Mouse (Mus musculus): ENCODE data around the gene Rbm33.

Rbm33 gene

DNA sequence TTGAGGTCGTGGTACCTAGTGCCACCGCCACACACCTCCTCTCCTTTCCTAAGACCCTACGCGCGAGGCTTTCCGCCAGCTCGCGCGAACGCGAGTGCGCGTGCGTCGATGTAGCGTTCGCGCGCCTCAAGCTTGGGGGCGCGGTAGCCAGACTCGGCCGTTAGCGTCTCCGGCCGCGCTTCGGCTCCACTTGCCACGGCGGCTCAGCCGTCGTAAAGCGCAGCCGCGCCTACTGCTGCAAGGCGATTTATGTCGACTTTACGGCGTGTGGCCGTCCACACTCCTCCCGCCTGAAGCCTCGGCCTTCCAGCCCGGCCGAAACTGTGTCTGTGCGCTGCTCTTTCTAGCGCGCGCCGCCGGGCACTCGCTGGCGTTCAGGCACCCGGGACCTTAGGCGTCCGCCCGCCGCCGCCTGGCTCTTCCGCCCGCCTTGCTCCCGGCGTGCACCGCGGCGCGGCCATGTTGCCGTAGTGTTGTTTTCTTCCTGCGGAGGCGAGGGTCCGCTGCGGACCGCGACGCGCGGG is at the start of gene Rbm33:
Gene Rbm33 (plus strand): TSS at position 400 of the 524 bp plus-strand sequence.
- DNase-seq: peak; percentile 90

DNA sequence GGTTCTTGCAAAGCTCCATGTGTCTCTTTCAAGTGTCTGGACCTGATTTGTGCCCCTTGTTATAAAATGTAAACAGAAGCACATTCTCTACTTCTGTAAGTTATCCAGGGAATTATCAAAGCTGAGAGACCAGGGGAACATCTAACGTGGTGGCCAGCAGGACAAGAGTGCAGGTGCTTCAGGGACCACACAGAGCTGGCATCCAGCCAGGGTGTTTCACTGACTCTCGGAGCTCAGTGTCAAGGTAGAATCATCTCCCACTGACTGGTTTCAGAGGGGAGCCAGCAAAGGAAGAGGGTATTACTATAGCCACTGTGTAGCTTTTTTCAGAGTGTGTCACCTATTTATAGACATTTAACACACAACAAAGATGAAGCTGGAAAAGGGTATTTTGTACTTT is 49.3 kb upstream of the Rbm33 start:
- DNase-seq: no peak

DNA sequence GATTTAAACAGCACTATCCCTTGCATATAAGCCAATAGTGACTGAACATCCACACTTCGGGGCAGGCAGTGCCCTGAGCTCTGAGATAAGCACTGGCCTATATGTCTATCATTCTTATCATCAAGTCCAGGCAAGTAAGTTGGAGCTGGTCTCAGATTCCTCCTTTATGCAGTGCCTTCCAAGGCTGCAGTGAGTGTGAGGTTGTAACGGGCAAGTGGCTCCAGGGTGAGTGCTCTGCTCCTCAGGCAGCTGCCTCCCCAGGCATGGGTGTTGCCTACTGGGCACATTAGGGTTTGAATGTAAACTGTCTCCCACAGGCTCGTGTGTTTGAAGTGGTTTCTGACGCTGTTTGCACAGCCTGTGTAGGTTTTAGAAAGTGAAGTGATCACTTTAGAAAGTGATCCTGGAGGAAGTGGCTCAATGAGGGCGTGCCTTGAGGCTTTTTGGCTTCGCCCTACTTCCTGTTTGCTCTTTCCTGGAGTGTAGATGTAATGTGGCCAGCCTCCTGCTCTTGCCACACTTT is 47.4 kb upstream of the Rbm33 start:
- no peak for DNase-seq

DNA sequence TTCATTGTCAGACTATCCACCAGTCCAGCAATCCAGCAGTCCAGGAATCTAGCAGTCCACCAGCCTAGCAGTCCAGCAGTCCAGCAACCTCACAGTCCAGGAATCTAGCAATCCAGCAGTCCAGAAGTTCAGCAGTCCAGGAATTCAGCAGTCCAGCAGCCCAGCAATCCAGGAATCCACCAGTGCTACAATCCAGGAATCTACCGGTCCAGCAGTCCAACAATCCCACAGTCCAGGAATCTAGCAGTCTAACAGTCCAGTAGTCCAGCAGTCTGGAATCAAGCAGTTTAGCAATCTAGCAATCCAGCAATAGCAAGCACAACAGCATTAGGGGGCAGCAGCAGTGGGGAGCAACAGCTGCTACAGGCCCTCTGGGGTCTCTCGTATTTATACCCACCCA is 44.1 kb upstream of the Rbm33 start:
- DNase-seq: no peak

DNA sequence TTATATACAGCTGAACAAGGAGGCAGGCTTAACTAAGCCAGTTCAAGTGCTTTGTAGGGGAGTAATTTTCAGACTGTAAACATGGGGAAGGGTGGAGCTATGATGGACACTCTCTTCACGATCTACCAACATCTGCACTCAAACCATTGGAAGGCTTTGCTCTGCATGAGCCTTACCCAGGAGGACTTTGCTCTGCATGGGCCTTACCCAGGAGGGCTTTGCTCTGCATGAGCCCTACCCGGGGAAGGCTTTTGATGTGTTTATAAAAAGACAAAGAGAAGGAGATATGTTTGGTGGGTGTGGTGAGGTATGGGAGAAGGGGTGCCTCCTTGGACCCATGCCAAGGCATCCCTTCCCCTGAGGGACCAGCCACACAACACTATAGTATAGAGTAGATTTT is 39.6 kb upstream of the Rbm33 start:
- no peak for DNase-seq

DNA sequence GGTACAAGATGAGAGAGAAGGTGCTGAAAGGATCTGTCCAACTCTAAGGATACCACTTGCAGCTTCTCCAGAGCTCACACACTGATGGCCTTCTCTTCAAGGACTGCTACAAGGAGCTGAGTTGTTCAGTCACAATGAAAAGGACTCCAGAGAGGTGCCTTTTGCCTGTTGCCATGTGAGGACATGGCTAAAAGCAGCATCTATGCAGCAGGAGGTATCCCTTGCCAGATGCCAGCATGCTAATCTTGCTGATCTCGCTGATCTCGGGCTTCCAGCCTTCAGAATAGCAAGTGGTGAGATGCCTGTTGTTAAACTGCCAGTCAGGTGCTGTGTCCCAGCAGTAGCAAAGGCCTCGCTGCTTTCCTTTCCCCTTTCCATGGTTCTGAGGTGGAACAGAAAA is 27.8 kb upstream of the Rbm33 start:
- DNase-seq: peak; percentile 74

DNA sequence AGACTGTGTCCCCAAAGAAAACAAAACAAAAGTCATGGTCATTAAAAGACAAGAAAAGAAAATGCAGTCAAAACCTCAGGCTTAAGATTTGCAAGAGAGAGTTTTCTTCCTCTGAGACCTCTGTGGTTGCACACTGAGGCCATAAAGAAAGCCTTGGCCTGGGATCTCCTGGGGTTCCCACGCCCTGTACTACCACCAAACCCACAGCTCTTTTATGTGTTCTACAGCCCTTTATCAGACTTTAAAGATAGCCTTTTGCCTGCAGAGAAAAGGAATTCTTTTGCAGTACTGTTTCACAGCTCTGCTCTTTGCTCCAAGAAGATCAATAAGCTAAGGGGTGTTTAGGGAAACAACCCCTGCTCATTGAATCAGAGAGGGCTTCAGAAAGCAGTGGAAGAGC is 26.3 kb upstream of the Rbm33 start:
- DNase-seq: no peak

DNA sequence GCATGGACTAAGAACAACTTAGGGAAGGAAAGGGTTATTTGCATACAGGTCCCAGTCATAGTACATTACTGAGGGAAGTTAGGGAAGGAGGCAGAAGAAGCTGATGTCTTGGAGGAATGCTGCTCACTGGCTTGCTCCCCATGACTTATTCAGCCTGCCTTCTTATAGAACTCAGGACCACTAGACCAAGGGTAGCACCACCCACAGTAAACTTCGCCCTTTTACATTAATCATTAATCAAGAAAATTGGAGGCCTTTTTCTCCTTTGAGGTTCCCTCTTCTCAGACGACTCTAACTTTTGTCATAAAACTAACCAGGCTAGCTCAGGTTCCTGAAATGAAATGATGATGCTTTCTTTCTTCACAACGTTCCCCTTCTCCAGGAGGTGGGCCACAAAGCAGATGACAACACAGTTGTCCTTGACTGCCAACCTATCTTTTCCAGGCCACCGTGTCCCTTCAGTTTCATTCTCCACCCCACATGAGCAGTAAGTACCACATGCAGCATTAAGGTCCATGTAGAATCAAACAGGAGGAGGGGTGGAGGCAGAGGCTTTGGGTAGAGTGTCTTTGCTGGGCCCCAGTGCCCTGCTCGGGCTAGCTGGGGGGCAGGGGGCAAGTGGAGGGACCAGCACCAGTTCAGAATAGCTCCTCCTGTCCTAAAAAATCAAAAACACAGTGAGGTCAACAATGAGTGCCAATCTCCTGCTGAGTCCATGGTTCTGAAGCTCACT is 25.6 kb upstream of the Rbm33 start:
- no peak for DNase-seq

DNA sequence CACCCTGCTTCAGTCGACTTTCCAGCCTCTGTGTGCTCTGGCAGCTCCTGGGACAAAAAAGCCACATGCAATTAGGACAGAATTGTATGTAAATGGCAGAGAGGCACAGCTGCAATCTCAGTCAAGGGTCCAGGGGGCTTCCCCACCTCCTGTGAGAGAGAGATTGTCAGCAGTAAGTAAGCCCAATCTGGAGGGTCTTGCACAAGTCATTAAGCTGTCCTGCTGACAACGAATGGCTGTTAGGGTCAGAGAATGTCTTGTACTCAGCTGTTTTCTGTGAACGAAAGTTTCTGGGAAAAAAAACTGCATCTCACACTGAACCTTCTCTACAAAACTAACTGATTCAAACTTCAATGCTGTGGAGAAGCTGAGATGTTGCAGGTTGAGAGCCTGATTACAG is 24.6 kb upstream of the Rbm33 start:
- DNase-seq: no peak

DNA sequence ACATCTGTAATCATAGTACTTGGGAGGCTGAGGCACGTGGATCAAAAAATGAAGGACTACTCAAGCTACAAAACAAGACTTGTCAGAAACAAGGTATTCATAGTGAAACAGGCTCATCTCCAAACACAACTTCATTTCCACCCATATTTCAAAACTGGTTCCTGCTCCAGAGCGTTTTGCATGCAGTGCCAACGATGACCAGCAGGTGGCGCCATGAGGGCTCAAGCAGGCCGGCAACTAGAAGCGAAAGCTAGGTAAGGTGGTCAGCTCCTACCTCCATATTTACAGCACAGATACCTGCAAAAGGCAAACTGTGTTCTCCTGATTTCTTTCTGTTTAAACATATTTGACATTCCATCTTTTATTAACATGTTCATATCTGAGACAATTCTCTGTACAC is 22.9 kb upstream of the Rbm33 start:
- peak; percentile 82 for DNase-seq

DNA sequence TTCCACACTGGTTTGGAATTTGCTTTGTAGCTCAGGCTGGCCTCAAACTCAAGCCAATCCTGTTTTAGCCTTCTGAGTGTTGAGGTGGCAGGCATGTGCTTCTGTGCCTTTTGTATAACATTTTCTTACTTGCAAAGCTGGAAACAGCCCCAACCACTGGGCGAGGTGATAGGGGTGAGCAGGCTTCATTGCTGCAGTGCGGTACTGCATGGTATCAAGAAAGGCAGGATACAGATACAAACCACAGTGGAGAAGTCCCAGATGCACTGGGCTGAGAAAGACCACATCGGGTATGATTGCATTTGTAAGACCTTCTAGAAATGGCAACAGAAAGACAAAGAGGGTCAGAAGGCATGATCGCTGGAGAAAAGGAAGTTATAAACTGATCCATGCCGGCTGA is 18.8 kb upstream of the Rbm33 start:
- no peak for DNase-seq

DNA sequence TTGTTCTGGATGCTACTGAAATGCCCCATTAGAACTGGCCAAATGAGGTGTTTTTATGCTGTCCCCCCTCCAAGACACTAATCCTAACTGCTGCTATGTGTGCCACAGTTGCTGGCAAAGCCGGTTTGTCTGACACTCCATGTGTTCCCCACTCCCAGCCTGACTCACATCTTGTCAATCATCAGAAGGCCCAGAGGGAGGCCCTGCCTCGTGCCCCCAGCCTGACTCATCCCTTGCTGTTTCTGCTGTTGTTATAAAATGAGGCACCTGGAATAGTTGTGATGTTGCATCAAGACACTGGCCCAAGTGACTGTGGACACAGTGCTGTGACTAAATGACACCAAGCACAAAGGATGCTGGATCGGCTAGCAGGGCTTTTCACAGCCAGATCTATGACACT is 18.2 kb upstream of the Rbm33 start:
- DNase-seq: no peak

DNA sequence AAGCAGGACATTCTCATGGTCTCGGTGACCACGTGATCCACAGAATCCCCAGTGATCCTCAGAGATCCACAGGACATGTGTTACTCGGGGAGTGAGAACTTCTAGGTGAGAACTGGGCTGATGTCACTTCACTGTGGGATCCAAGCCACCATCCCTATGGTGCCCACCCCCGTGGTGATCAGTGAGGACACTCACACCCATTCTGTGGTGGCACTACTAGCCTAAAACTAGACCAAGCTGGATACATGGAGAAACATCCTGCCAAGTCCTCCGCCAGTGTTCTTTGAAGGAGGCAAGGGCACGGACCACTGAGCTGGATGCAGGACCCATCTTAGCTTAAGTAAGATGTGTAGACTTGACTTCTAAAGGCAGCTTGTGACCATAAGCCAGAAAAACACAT is 17.6 kb upstream of the Rbm33 start:
- DNase-seq: no peak

DNA sequence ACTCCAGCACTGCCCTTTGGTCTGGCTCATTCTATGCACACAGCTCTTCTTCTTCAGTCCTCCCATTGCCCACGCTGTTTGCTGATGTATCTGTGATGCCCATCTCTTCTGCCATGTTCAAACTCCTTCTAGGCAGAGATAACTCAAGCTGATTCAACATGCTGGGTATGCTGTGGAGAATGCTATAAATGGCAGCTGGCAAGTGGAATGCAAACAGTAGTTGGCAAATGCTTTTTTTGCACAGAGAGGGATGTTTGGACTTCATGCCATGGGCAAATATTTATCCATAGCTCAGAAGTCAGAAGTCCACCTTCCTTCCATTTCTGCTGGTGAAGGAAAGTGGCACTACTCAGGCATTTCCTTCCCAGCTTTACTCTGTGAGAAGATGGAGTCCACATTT is 14.2 kb upstream of the Rbm33 start:
- no peak for DNase-seq

DNA sequence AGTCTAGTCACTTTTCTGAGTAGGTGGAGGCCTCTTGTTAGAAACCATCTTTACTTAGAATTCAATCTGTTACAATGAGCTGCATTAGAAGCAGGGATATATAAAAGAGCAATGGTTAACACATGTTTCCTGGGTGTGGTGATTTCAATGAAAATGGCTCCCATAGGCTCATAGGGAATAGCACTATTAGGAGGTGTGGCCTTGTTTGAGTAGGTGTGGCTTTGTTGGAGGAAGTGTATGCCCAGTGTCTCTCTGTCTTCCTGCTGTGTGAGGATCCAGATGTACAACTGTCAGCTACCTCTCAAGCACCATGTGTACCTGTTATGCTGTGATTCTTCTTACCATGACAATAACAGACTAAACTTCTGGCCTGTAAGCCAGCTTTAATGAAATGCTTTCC is 12.4 kb upstream of the Rbm33 start:
- no peak for DNase-seq

DNA sequence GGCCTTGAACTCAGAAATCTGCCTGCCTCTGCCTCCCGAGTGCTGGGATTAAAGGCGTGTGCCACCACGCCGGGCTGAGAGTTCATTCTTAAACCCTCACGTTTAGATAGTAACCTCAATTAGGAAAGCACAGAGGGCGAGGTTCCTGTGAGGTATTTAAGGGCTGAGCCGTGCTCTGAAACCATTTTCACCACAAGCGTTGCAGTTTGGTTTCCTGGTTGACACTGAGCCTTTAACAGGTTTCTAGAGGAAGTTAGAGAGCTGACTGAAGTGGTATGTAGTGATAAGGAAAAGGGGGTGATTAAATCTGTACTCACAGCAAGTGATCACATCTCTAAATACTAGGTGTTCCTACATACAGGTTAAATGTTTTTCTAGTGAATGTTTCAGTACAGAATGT is 1.4 kb upstream of the Rbm33 start:
- no peak for DNase-seq

DNA sequence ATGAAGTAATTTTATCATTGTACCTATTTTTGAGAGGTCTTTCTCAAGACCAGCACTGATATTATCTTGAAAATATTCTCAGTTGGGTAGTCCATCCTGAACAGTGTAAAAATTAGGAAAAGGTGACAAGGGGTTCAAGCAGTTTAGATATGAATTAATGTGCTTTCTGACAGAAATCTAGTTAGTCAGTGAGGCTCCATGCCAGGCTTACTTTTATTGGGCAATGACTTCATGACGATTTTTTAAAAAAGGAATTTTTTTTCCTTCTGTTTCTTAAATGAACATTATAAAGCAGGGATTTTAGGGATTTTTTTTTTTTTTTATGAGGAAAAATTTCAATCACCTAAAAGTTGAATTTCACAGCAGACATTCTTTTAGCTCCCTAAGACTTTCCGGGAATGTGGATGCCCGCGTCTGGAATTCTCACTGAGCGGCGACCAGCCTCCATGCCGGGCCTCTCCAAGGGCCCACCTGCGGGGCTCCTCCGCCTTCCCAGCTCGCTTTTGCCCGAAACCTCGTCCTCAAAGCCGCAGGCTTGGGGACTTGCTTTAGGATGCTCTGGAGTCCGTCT is 685 bp upstream of the Rbm33 start:
- DNase-seq: no peak

DNA sequence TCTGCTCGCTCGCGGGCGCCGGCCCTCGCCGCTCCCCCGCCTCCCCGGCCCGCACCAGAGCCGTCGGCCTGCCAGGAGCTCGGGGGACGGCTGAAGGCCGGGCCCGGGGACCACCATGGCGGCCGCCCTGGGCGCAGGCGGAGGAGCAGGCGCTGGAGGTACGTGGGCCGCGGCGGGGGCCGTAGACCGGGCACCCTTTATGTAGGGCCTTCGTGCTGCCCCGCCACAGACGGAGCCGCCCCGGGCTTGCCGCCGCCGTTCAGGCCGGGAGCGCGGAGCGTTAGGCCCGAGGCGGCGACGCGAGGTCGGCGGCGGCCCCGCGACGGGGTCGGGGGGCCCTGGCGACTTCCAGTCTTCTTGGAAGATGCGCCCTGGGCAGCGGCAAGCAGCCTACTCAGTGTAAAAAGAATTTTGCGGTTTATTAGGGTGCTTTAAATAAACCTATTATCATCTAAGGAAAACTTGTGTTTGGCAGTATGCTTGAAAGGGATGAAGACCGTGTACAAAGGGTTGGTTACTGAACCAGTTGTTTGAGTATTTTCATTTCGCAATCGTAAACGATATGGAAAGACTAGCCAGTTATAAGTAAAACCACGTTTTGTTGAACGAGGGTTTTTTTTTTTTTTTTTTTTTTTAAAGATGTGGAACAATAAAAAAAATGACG is 464 bp downstream of the Rbm33 start:
- no peak for DNase-seq

DNA sequence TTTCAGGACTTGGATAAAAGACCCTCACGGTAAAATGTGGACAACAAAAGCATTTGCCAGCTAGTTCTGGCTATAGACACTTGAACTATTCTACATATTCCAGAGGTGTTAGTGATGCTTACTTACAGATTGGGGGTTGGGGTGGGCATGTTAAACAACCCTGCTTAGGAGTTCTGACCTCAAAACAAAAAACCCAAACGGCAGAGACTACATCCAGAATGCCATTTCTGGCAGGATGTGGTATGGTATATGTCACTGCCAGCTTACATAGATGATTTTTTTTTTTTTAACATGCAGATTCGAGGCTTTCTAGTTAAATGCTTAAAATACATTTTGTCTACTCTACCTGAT is 971 bp downstream of the Rbm33 start:
- DNase-seq: no peak

DNA sequence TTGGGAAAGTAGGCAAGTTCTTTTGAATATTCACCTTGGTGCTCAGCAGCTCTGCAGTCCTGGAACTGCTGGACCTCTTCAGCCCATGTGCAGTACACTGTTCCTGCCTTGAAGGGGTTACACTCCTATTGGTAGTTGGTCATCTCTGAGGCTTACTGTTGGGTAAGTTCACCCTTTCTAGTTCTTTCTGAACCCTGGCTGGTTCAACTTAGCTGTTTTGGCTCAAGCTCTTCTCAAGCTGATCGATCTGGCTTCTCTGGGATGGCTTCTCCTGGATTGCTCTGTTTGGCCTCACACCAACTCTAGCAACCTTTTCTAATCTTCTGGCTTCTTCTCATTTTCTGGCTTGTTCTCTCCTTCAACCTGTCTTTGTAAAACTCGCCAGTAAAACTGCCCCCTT is 1.8 kb downstream of the Rbm33 start:
- DNase-seq: no peak

DNA sequence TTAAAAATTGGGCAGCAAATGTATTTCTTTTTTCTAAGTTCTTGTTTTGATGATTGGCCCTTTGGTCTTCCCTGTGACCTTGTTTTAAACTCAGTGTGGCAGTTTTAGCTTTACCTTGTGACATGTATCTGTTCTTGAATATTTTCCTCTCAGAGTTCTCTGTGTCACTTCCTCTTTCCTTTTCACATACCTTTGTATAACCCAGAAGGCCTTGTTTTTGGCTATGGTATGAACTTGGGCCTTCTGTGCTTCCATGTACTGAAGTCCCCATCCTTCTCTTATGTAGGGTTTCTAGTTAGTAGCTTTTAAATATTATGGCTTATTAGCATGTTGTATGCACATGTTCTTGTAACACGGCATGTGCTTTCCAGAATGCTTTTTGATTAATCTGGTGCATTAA is 4.8 kb downstream of the Rbm33 start:
- DNase-seq: no peak

DNA sequence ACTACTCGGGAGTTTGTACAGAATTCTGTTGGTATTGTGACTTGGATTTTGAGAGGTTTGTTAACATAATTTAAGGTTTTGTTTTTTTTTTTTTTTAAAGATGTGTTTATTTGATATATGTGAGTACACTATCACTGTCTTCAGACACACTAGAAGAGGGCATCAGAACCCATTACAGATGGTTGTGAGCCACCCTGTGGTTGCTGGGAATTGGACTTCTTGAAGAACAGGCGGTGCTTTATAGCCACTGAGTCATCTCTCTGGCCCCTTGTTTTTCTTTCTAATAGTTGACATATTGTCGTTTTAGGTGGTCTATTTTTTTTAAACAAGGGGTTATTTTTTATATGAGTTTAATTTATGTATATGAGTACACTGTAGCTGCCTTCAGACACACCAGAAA is 5.3 kb downstream of the Rbm33 start:
- no peak for DNase-seq

DNA sequence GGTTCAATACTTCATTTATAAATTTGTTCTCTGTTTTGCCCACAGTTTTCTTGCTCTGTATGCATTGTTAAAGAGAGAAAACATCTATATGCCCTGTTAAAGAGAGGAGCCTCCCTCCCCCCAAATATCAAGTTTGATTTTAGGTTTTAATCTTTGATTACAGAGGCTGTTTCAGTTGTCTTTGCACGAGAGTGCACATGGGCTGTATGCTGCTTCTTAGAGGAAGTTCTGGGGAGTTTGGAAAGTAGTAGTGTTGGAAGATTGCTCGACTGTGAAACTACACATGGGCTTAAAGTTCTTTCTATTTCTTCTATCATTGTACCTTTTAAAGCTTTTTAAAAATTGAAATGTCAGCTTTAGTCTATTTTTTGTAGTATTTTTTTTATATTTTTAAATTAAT is 6.9 kb downstream of the Rbm33 start:
- DNase-seq: no peak

DNA sequence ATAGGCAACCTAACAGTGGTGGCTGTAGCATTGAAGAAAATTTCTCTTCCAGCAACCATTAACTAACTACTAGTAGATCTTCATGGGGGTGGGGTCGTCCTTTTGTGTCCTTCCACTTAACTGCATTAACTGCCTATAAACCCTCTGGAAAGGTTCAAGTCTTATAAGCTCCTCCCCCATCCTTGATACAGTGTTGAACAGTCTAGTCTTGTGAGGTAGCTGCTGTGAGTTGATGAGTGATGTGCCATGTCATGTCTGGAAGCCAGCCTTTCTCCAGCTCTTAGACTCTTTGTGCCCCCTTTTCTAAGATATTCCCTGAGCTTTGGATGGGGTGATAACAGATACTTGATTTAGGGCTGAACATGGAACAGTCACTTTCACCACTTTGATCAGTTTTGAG is 7.5 kb downstream of the Rbm33 start:
- no peak for DNase-seq

Measured in cerebellum, adult 11-12 months (tissue).